Mouse (Mus musculus): Measurements from ENCODE around the gene Fdxacb1.

Fdxacb1 gene

DNA sequence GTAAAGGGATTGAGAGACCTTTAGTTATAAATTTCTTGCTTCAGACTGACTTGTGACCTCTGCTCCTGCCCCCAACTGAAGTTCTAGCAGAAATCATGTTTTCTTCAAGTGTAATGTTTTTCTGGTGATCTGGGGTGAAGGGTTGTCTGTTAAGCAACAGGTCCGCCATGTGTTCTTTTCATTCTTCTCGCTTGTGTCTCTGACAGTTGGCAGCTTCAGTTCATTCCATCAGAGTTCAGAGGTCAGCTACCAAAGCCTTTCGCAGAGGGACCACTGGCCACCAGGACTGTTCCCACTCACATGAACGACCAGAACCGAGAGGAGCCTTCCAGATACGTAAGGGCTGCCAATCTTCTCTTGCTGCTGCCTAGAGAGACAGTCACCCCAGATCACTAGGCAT is 40.4 kb downstream of the Fdxacb1 start:
- DNase-seq, result no peak

DNA sequence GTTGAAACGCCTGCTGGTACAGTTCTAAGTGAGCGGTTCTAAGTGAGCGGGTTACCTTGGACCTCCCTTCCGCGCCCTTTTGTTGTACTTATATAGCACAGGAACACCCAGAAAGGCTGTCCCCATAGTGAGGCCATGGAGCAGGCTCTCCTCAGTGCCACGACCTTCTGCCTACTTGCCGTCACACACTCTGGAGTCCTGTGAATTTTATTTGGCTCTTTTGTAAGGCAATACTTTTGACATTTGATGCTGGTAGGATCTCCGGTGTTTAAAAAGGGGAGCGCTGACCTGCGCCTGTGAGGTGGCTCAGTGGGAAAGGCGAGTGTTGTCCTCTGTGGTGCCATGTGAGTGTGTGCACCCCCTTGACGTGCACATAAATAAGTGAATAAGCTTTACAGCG is 41.1 kb downstream of the Fdxacb1 start:
- DNase-seq, result no peak

DNA sequence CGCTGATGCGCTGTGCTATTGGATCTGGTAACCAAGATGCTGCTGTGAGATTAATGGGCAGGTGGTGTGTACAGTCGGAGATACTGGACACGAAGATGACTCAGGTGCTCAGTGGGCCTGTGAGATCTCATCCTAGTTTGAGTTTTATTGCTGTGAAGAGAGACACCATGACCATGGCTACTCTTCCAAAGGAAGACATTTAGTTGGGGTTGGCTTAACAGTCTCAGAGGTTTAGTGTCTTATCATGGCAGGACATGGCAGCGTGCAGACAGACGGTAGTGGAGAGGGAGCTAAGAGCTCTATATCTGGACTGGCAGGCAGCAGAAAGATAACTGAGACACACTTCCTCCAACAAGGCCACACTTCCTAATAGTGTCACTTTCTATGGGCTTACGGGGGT is 43.2 kb downstream of the Fdxacb1 start:
- DNase-seq, result no peak

DNA sequence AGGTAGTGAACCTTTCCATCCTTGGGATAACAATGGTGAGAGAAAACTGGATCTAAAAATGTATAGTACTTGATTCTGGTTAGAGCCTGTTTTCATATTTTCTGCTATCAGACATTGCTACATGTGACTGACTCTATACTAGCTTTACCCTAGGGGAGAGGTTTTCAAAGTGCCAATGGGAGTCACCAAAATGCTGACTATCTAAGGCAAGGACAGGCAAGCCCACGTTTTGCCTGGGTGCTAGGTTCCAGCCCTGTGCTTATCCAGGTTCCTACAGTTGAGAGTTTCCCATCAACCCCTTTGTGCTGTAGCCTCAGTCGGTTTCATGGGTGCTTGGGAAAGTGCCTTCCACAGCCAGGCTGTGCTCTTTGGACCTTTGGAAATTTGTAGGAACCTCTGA is 43.7 kb downstream of the Fdxacb1 start:
- DNase-seq, result no peak

DNA sequence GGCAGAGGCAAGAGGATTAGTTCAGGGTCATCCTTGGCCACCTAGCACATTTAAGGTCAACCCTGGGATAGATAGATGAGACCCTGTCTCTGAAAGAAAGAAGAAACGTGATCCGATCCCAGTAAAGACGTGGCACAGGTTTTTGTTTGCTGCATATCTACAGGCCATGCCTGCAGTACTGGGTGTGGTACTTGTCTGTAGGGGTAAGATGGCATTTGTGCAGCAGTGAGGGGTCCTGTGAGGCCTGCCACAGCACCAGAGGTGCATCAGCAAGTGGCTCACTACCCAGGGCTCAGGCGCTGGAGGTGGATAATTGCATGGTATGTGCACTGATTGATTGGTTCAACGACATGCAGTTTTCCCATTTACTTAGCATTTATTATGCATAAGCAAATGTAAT is 45.8 kb downstream of the Fdxacb1 start:
- DNase-seq, result no peak

DNA sequence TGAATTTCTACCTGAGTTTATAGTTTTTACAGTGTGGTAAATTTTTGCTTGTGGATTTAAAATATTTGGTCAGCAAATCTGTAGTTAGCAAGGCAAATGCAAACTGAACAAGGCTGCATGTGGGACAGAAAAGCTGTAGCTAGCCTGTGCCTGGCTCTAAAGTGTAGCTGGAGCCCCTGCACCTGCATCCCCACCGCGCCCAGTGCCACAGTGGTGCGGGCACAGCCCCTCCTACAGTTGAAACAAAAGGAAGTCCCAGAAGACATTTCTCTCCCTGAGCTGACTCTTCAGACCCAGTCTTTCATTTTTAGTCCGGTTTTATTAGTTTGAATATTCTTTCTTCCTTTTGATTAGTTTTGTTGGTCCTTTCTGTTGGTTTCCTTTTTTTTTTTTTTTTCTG is 47.6 kb downstream of the Fdxacb1 start:
- no peak for DNase-seq

DNA sequence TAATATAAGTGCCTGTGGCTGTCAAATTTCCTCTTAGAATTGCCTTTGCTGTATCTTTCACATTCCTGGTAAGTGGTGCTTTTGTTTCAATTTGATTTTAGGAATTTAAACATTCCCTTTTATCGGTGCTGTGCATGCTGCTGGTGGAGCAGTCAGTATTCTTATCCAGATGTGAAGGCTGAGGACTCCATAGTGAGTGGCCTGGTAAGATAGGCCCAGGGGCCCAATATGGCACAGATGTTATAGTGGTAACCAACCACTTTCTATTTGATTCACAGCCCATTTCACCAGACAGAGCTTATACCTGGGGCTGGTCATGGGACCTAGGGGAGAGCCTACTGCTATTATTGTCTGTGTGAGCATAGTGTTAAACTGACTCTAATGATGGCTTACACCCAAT is 48.5 kb downstream of the Fdxacb1 start:
- no peak for DNase-seq

DNA sequence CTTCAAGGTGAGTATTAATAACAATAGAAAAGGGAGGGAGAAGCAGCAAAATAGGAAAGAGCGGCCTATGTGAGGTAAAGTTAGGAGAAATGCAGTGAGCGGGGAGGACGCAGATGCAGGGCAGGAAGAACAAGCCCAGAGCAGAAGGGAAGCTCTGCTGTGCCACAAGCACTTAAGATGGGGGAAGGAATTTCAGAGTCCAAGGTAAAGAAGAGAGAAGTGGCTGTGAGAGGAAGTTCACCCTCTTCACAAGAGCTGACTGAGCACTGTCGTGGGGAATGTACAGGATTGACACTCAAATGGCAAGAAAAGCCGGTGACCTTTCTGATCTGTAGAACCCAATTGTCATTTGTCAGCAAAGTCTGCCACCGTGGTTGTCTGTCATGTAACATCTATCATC is 50.0 kb downstream of the Fdxacb1 start:
- no peak for DNase-seq

DNA sequence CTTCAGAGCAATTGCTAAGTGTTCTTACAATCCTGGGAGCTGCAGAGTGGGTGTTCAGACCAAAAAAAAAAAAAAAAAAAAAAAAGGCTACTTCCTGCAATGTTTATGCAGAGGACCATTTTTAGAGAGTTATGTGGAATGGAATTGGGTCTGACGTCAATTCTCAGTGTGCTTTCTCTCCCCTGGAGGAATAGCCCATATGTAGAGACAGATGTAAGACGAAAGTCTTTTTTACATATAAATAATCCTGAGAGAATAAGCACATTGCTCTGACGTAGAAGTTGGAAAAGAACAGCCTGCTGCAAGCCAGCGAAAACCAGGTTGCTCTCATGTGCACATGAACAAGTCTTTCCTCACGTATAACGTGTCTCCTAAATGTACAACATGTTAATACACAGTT is 51.7 kb downstream of the Fdxacb1 start:
- peak; percentile 49 for DNase-seq

DNA sequence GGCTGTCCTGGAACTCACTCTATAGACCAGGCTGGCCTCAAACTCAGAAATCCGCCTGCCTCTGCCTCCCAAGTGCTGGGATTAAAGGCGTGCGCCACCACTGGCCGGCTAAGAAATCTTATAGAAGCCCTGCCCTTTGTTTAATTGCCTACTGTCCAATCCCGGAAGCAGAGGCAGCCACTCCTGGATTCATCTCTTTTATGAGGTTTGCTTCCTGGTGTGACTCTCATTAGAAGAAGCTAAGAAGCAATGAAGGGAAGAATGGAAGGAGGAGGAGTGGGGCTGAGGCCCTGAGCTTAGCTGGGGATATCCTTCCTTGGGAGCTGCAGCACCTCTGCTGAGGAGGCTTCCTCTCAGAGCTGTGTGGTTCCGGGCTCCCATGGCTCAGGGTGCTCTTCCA is 53.6 kb downstream of the Fdxacb1 start:
- DNase-seq, result no peak

DNA sequence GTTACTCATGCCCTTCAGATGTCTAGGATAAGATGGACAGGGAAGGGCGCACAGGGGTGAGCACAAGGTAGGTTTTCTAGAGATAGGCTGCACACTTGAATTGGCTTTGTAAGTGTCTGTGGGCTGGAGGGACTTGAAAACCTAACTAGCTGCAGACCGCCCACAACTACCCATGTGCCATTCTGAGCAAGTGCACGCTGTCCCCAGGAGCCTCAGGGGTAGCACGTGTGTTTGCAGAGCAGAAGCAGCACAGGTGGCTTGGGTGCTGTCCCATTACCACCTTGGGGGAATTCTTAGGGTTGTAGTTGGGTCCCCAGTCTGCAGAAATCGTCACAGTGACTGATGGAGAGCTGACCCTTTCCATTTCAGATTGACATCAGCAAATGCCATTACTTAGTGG is 54.2 kb downstream of the Fdxacb1 start:
- DNase-seq, result peak; percentile 28

Measured in right cerebral cortex, adult 18-20 months (tissue).